Mouse (Mus musculus) embryonic facial prominence, embryonic 10.5 days (tissue): ENCODE results near the gene Clpsl2. TPM values are rescaled to one million over a fixed set of nuclear protein-coding genes. Genes with fewer than 3 reads are reported as not detected.
A peak's percentile ranks its signal among the peaks of the same experiment; 100 is the strongest.

ENCODE experiments used
- DNase-seq: peaks from one replicate; pipeline ENCODE4 v3.0.0-alpha.2; 2017; ENCODE audit warnings: low spot score
- H3K27ac ChIP-seq: fragments of 300-500 bp; sonication (generic); replicated peaks from 2 replicates; pipeline ENCODE4 v1.5.1; 2016; ENCODE audit warnings: mild to moderate bottlenecking
- H3K27me3 ChIP-seq: fragments of 300-500 bp; sonication (generic); replicated peaks from 2 replicates; pipeline ENCODE4 v1.6.1; 2016; ENCODE audit warnings: low read depth, mild to moderate bottlenecking; ENCODE audit not compliant: poor library complexity, severe bottlenecking
- H3K36me3 ChIP-seq: fragments of 300-500 bp; sonication (generic); replicated peaks from 2 replicates; pipeline ENCODE4 v1.6.1; 2016; ENCODE audit warnings: mild to moderate bottlenecking, moderate library complexity
- H3K4me1 ChIP-seq: fragments of 300-500 bp; sonication (generic); 2 replicates; pipeline ENCODE4 v1.6.1; 2016
- H3K4me3 ChIP-seq: fragments of 300-500 bp; sonication (generic); 2 replicates; pipeline ENCODE4 v1.5.1; 2016; ENCODE audit warnings: mild to moderate bottlenecking, moderate library complexity
- H3K9me3 ChIP-seq: fragments of 300-500 bp; sonication (generic); 2 replicates; pipeline ENCODE4 v1.6.1; 2016; ENCODE audit warnings: mild to moderate bottlenecking
- WGBS: fragments of 180-500 bp; shearing (Covaris S2); methylation state at CpG from one replicate; pipeline ENCODE4 v1.1.7; 2016; 5-methylcytosine and 5-hydroxymethylcytosine counted together
- polyA plus RNA-seq: library from polyadenylated mRNA; unstranded; fragments of >200 nt; fragmentation: Nextera tagmentation; extraction: Ambion mirVana; gene quantifications from 2 replicates; pipeline ENCODE4 v1.2.1, GENCODE M21; 2016

Clpsl2 gene
- polyA plus RNA-seq: not detected in 2 replicates

- Histone ChIP-seq H3K27me3 (0 out of 2 replicates have a peak, but pooled peaks cover 3% of the 10 kb centered on the region), H3K4me1 (peaks cover 38% of the 10 kb centered on the region), H3K9me3 (no peaks in the 10 kb centered on the region), H3K36me3 (no peaks in the 10 kb centered on the region), H3K27ac (peak within 1 kb of the TSS; percentile 0; the same call in 1 of the 2 replicates), H3K4me3 (no peak within 1 kb of the TSS)
- no peak for DNase-seq
- 76% methylated on average over 14 of the region's 14 CpGs for WGBS
Measured at GRCm38 (mm10) chr17:28549111-28549510, at the start of gene Clpsl2. Gene Clpsl2, plus strand, starts transcription at chr17:28549411.

GRCm38 (mm10) chr17:28500465-28500864 is 48.7 kb upstream of the Clpsl2 start:
- Histone ChIP-seq H3K27me3 (no peaks in the 10 kb centered on the region), H3K4me3 (no peak overlapping the region), H3K36me3 (no peaks in the 10 kb centered on the region), H3K4me1 (0 out of 2 replicates have a peak, but pooled peaks cover 4% of the 10 kb centered on the region), H3K9me3 (peaks cover 14% of the 10 kb centered on the region; the same call in 1 of the 2 replicates), H3K27ac (no peak overlapping the region)
- 75% methylated on average over 3 of the region's 3 CpGs for WGBS
- no peak for DNase-seq

- Histone ChIP-seq H3K27ac (no peak overlapping the region; the same call in 1 of the 2 replicates), H3K4me1 (peaks cover 13% of the 10 kb centered on the region), H3K4me3 (no peak overlapping the region), H3K36me3 (no peaks in the 10 kb centered on the region), H3K27me3 (peaks cover 3% of the 10 kb centered on the region; the same call in 1 of the 2 replicates), H3K9me3 (peaks cover 2% of the 10 kb centered on the region; the same call in 1 of the 2 replicates)
- 66% methylated on average over 7 of the region's 7 CpGs for WGBS
- no peak for DNase-seq
Measured at GRCm38 (mm10) chr17:28502196-28502821, 46.9 kb upstream of the Clpsl2 start.

GRCm38 (mm10) chr17:28504182-28504581 is 45.0 kb upstream of the Clpsl2 start:
- Histone ChIP-seq H3K27me3 (peaks cover 7% of the 10 kb centered on the region; the same call in 1 of the 2 replicates), H3K9me3 (no peaks in the 10 kb centered on the region), H3K27ac (no peak overlapping the region), H3K4me1 (peaks cover 19% of the 10 kb centered on the region), H3K4me3 (no peak overlapping the region), H3K36me3 (no peaks in the 10 kb centered on the region)
- WGBS: 78% methylated on average over 6 of the region's 6 CpGs
- DNase-seq: no peak

- peaks cover 9% of the 10 kb centered on the region; the same call in 1 of the 2 replicates for H3K27me3 ChIP-seq
- no peaks in the 10 kb centered on the region for H3K36me3 ChIP-seq
- WGBS: 94% methylated on average over 4 of the region's 4 CpGs
- peaks cover 25% of the 10 kb centered on the region for H3K4me1 ChIP-seq
- no peaks in the 10 kb centered on the region for H3K9me3 ChIP-seq
- no peak overlapping the region for H3K27ac ChIP-seq
- DNase-seq: no peak
- no peak overlapping the region for H3K4me3 ChIP-seq
Measured at GRCm38 (mm10) chr17:28505591-28505990, 43.6 kb upstream of the Clpsl2 start.

GRCm38 (mm10) chr17:28506895-28507294 is 42.3 kb upstream of the Clpsl2 start:
- no peak for DNase-seq

GRCm38 (mm10) chr17:28507496-28507895 is 41.7 kb upstream of the Clpsl2 start:
- 17% methylated on average over 5 of the region's 5 CpGs for WGBS
- Histone ChIP-seq H3K4me3 (no peak overlapping the region), H3K4me1 (peaks cover 44% of the 10 kb centered on the region), H3K27ac (peak overlapping the region; percentile 77), H3K27me3 (peaks cover 19% of the 10 kb centered on the region), H3K36me3 (no peaks in the 10 kb centered on the region), H3K9me3 (no peaks in the 10 kb centered on the region)
- DNase-seq: no peak

More at GRCm38 (mm10) chr17:28506895-28507294, 42.3 kb upstream of the Clpsl2 start:
- Histone ChIP-seq H3K9me3 (no peaks in the 10 kb centered on the region), H3K36me3 (no peaks in the 10 kb centered on the region), H3K4me1 (peaks cover 38% of the 10 kb centered on the region), H3K4me3 (no peak overlapping the region), H3K27me3 (peaks cover 15% of the 10 kb centered on the region; the same call in 1 of the 2 replicates), H3K27ac (peak overlapping the region; percentile 77)
- WGBS: 15% methylated on average over 5 of the region's 5 CpGs

GRCm38 (mm10) chr17:28510445-28511342 is 38.5 kb upstream of the Clpsl2 start:
- peaks cover 45% of the 10 kb centered on the region for H3K27me3 ChIP-seq
- H3K27ac ChIP-seq: peak overlapping the region; percentile 84
- H3K4me3 ChIP-seq: peak overlapping the region; percentile 46
- H3K9me3 ChIP-seq: no peaks in the 10 kb centered on the region
- 5% methylated on average over 28 of the region's 28 CpGs for WGBS
- H3K4me1 ChIP-seq: peaks cover 66% of the 10 kb centered on the region
- H3K36me3 ChIP-seq: no peaks in the 10 kb centered on the region
- DNase-seq: peak; percentile 45

- peak overlapping the region; percentile 84 for H3K27ac ChIP-seq
- peak overlapping the region; percentile 46 for H3K4me3 ChIP-seq
- no peaks in the 10 kb centered on the region for H3K36me3 ChIP-seq
- peak; percentile 60 for DNase-seq
- H3K9me3 ChIP-seq: no peaks in the 10 kb centered on the region
- peaks cover 65% of the 10 kb centered on the region for H3K4me1 ChIP-seq
- 33% methylated on average over 9 of the region's 9 CpGs for WGBS
- peaks cover 57% of the 10 kb centered on the region for H3K27me3 ChIP-seq
Measured at GRCm38 (mm10) chr17:28511616-28512541, 37.3 kb upstream of the Clpsl2 start.

GRCm38 (mm10) chr17:28512696-28513095 is 36.5 kb upstream of the Clpsl2 start:
- Histone ChIP-seq H3K27me3 (peaks cover 58% of the 10 kb centered on the region), H3K9me3 (no peaks in the 10 kb centered on the region), H3K36me3 (no peaks in the 10 kb centered on the region), H3K4me1 (peaks cover 65% of the 10 kb centered on the region), H3K4me3 (no peak overlapping the region), H3K27ac (peak overlapping the region; percentile 66)
- 39% methylated on average over 6 of the region's 6 CpGs for WGBS
- DNase-seq: no peak

GRCm38 (mm10) chr17:28513337-28513736 is 35.9 kb upstream of the Clpsl2 start:
- Histone ChIP-seq H3K4me1 (peaks cover 70% of the 10 kb centered on the region), H3K36me3 (no peaks in the 10 kb centered on the region), H3K9me3 (no peaks in the 10 kb centered on the region), H3K27me3 (peaks cover 65% of the 10 kb centered on the region), H3K27ac (no peak overlapping the region), H3K4me3 (no peak overlapping the region)
- no peak for DNase-seq
- WGBS: 77% methylated on average over 1 of the region's 1 CpGs

GRCm38 (mm10) chr17:28513844-28514243 is 35.4 kb upstream of the Clpsl2 start:
- 60% methylated on average over 7 of the region's 7 CpGs for WGBS
- no peaks in the 10 kb centered on the region for H3K9me3 ChIP-seq
- peaks cover 70% of the 10 kb centered on the region for H3K27me3 ChIP-seq
- DNase-seq: no peak
- H3K4me1 ChIP-seq: peaks cover 75% of the 10 kb centered on the region
- no peak overlapping the region for H3K4me3 ChIP-seq
- H3K27ac ChIP-seq: 0 out of 2 replicates have a peak overlapping the region, but pooled peaks have one; percentile 12
- H3K36me3 ChIP-seq: no peaks in the 10 kb centered on the region
